Mouse (Mus musculus): Measurements from ENCODE around the gene Alkal2.

Alkal2 gene

DNA sequence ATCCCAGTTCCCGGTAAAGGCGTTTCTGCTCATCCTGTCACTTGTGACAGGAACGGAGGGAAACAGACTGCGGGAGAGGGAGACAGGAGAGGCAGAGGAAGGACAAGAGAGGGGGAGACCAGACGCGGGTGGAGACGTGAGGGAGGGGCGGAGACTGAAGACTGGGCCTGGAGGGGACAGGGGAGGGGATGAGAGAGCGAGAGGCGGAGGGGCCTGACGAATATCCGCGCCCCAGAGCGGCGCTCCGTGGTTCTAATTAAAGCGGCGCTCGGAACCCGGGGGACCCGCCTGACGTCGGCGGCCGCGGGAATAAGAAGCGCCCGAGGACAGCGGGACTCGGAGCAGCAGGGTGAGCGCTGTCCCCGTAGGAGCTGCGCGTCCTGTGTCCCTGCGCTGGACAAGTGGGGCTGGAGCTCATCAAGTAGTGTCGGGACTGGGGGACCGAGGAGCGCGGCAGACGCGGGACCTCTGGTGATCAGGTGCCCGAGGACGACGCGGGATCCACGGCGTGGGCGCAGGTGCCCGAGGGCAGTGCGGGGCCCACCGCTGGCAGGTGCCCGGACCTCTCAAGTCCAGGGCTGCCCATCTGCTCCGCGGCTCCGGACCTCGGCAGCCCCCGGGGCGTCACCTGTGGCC, at the start of gene Alkal2:
TSS of gene Alkal2 (plus strand) at position 337 of the 636 bp plus-strand sequence.
- no peak for DNase-seq (ENCODE audit: low spot score)

DNA sequence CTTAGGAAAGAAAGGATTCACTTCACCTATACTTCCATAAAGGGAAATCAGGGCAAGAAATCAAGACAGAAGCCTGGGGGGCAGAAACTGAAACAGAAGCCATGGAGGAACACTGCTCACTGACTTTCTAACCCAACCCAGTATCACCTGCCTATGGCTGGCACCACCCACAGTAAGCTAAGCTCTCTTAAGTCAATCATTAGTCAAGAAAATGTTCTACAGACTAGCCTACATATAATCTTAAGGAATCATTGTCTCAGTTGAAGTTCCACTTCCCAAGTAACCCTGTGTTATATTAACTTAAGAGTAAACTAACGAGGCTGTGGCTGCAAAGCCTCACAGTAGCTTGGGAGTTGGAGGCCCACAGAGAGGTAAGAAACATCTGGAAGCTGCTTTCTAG, 35.6 kb upstream of the Alkal2 start:
- DNase-seq (ENCODE audit: low spot score), result no peak

DNA sequence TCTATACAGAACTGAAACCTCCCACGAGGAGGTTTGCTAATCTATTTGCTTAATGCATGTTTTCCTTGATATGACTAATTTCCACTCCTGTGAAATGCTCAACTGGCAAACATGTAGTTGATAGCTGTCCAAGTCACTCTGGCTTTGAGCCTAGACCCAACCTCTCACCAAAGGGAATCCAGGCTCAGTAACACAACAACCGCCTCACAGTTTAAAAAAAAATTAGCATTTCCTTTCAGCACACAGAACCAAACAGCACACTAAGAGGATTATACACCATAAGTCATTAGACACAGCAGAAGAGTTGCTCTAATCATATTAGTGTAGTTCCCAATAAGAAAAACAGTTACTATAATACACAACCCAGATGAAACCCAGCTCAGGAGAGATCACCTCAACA, 33.2 kb upstream of the Alkal2 start:
- DNase-seq (ENCODE audit: low spot score), result no peak

DNA sequence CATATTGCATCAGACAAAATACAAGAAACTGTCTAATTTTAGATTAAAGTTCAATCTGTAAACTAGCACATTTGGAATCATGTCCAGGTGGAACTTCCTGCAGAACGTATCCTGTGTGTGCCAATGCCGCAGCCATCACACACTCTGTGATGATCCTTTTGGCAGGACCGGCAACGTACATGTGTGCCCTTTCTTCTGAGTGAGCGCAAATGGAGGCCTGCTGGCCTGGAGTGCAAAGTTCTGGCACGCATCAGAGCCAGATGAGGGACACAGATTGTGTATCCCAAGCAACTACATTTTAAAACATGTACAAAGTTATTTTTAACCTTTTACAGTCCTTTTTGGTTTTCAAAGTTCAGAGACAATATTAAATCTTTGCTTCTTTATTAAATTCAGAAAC, 32.3 kb upstream of the Alkal2 start:
- no peak for DNase-seq (ENCODE audit: low spot score)

DNA sequence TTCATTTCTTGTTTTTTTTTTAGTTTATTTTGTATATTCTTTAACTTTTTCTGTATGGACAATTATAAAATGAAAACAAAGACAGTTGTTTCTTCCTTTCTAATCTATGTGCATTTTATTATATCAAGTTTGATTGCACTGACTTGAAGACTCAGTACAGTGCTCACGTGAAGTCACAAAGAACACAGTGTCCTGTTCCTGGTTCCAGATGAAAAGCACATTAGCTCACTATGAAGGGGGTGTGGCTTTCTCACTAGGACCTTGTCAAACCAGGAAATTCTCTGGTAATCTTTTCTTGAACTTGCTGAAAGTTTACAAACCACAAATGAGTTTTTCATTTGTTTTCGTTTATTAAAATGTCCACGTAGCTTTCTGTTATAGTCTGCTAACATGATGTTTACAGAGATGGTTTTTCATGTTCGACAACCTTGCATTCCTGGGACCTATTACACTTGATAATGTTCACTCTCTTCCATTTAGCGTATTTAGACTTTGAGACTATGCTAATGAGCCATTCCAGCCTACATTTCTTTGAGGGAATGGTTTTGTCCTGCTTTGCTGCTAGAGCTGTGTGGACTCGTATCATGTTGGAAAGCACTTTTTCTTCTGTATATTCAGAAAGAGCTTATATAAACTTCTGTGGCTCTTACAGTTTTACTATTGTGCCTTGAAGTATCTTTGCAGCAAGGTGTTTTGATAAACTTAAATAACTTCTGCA, 28.5 kb upstream of the Alkal2 start:
- no peak for DNase-seq (ENCODE audit: low spot score)

DNA sequence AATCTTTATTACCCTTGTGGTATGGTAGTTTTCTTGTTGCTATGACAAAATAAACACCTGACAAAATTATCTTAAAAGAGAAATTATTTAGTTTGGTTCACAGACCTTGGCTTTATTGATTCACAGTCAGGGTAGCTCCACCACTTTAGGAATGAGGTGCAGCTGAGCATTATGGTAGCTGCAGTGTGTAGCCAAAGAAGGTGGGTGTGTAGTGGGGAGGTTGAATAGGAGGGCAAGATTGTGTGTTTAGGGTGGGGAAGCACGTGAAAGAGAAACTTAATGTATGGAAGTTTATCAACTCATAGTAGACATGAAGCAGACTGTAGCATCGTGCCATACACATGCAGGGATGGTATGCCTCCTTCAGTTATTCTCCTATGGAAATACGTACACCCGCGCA, 27.9 kb upstream of the Alkal2 start:
- no peak for DNase-seq (ENCODE audit: low spot score)

DNA sequence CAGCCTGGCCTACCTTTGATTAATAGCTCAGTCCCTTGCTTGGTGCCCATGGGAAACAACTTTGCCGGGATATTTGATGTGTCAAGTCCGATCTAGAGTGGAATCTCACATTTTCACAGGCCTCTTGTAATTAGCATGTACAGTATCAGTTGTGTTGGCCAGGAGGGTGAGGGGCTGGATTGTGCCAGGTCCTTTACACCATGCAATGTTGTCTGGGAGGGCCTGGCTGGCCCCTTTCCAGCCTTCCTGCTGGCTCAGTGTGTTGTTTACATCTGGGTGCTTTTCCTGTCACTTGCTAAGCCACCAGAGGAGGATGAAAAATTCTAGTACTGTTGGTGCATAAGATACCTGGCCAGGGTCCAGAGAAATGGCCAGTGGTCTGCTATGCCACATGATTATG, 19.8 kb upstream of the Alkal2 start:
- no peak for DNase-seq (ENCODE audit: low spot score)

DNA sequence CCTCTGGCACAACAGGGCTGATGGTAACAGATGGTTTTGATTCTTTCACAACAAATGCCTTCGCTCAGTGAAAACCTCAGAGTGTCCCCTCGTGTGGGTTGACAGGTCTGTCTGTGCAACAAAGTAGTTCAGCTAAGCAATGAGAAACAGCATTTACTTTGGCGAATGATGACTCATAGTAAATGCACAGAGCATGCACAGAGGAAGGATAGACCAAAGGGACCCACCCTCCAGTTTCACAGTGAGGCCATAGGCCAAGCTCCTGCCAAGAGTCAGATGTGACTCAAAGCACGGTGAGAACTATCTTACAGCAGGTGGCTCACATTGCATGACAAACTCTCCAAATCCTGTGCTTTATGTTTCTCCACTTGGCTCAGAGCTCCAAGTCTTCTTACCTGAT, 18.3 kb upstream of the Alkal2 start:
- no peak for DNase-seq (ENCODE audit: low spot score)

DNA sequence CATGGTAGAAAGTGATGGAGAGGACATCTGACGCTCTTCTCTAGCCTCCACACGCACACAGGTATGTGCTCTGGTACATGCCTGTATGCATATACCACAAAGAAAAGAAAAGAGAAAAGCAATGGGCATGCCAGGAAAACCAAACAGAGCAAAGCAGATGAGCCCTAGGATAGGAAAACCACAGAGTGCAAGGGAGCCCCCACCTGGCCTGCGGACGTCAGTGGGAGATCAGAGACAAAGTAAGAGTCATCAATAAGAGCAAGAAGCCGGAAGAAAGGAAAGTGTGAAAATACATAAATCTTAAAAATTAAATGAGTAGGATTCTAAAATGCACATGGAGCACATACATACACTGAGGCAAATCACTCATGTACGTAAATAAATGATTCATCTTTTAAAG, 4.7 kb upstream of the Alkal2 start:
- DNase-seq (ENCODE audit: low spot score), result no peak

DNA sequence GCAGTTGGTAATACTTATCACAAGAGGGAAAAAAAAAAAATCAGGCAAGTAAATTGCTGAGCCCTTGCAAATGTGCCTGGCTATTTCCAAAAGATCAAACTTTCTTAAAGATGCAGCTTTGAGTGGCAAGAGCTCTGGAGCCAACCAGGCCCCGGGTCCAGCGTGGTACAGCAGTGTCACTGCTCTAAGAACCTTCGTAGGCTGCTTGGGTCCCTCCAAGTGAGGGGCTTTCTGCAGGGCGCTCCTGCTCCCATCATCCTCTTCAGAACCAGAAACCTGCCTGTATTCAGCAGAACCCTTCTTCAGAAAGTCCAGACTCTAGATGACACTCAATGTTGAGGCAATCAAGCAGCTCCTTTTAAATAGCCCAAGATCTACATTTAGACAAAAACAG, 533 bp upstream of the Alkal2 start:
- no peak for DNase-seq (ENCODE audit: low spot score)

DNA sequence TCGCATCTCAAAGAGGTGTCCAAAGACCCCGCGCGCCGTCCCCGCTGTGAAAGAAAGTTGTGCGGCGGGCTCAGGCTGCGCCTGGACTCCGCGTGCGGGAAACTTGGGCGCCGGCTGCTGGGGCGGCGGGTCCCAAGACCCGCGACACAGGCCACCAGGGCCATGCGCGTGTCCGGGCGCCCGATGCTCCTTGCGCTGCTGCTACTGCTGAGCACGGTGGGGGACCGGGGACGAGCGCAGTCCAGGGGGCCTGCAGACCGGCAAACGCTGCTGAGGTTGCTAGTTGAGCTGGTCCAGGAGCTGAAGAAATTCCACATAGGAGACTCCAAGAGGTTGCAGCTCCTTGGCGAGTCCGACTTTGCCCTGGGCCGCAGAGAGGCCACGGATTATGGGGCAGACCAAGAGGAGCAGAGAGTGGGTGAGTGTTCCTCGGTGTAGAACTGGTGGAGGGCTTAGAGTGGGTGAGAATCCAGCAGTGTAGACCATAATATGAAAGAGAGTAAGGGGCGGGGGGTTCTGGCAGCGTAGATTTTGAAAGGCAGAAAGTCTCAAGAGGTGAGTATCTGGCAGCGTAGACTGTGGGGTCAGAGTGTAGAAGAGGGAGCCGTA, 604 bp downstream of the Alkal2 start:
- DNase-seq (ENCODE audit: low spot score), result no peak

DNA sequence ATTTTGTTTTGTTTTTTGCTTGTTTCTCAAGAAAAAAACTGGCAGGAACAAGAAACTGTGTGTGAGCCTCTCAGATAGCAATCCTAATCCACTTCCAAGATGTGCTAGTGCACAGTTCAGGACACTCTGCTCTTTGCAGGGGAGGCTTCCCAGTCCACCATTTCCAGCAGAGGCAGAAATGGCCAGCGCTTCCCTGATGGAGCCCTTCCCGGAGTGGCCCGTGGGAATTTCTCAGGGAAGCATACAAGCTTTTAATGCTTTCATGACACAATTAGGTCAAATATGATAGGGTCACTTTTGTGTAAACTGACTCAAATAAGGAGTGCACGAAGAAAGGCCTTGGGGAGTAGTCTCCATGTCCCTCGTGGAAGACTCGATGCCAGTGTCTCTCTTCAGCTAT, 1.8 kb downstream of the Alkal2 start:
- DNase-seq (ENCODE audit: low spot score), result no peak

DNA sequence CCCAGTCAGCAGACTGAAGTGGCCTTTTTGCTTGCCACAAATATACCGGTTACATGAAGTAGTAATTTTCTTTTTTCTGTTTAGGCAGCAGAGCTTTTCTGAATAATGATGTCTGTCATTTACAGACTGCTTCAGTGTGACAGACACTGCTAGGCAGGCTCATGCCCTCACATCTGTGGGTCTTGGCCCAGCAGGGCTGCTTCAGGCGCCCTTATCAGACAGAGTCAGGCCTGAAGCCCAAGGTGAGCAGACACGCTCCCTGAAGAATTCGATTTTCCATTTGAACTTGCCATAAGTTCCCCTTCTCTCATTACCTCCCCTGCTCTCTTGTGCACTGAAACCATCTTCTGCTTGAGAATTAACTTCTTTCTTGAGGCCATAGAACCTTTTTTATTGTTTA, 3.9 kb downstream of the Alkal2 start:
- no peak for DNase-seq (ENCODE audit: low spot score)

DNA sequence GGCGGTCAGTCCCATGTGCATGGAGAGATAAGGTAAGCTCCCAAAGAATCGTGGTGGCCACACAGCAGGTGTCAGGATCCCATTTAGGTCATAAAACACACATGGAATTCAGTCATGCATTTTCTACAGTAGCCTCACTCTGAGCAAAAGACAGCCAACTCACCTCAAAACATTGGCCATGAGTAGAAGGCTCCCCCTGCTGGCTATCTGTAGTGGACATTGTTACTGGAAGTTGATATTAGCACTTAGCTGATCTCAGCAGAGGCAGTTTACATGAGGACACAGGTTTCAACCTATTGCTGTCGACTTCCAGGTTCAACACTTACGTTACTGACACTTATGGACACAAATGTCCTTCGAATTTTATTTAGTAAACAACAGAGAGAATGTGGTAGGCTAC, 5.9 kb downstream of the Alkal2 start:
- DNase-seq (ENCODE audit: low spot score), result no peak

DNA sequence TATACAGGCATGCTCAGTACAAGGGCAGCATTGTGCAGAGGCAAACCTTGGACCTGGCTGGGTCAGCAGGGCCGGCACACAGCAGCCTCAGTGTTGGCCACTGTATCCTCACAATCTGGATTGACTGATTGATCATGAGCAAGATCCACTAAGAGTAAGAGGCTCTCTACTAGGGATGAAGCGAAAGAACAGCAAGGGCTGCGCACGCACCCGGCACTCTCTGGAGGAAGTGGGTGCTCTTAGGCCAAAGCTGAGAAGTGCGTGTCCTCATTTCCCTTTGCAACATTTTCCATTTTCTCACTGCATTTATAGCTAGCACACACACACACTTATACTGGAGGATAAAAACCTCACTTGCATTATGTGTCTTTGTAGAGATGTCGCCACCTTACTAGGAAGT, 7.3 kb downstream of the Alkal2 start:
- DNase-seq (ENCODE audit: low spot score), result no peak

DNA sequence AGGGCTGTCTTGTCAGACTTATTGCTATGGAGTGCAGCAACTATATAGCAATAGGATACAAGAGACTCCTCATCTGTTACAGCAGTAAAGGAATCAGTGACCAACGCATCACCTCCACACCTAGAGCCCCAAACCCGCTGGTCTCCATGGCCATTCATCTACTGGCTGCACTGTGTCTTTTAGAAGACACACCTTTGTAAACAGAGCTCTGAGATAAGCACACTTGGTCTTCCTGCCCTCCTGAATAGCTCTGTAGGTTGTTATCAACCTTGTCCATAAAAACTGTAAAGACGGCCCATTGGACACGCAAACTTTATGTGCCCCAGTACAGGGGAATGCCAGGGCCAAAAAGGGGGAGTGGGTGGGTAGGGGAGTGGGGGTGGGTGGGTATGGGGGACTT, 12.9 kb downstream of the Alkal2 start:
- DNase-seq (ENCODE audit: low spot score), result no peak

DNA sequence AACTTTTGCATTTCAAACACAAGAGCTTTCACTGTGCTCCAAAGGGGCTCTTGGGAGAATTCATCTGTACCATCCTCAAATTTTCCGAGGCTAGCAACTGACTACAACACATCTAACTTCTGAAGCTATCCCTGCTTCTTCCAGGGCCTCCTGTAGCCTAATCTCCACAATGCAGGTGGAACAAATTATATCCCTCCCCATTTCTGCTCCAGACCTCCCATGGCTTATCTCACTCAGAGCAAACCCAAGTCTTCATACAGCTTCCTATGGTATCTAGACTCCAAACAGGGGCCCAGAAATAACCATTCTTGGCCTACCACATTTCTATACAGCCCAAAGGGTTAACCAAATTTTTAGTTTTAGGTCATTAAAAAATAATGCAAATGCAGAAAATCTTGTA, 24.5 kb downstream of the Alkal2 start:
- peak; percentile 85 for DNase-seq (ENCODE audit: low spot score)

DNA sequence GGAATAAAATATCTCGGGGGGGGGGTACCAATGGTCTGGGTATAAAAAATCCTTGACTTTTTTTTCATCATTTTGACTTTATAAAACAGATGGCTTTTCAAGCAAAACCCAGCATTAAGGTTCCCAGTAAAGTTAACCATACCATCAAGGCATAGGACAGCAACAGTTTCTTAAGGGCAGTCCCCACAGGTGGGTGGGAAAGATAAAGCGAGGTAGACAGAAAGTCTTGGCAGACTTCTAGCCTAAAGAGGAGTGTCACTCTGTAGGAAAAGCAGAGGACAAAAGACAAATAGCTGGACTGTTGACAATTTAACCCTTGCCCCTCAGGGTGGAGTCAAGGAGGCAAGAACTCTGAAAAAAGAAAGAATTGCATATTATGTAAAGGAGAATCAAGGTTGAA, 25.8 kb downstream of the Alkal2 start:
- DNase-seq (ENCODE audit: low spot score), result peak; percentile 82

DNA sequence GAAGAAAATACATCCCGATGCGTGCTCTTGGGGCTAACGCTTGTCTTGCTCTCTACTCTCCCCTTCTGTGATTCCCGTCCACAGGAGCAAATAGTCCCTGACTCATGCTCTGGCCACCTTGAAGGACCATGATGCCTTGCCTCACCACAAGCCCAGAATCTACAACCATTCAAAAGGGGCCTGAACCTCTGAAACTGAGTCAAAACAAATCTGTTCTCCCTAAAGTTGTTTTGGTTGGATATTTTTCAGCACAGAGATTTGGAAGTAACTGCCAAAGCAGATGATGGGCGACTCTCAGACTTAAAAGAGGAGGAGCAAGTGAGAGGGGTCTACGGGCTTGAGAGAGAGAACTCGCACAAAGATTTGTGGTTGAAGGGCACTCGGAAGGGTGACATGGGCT, 26.7 kb downstream of the Alkal2 start:
- DNase-seq (ENCODE audit: low spot score), result no peak

DNA sequence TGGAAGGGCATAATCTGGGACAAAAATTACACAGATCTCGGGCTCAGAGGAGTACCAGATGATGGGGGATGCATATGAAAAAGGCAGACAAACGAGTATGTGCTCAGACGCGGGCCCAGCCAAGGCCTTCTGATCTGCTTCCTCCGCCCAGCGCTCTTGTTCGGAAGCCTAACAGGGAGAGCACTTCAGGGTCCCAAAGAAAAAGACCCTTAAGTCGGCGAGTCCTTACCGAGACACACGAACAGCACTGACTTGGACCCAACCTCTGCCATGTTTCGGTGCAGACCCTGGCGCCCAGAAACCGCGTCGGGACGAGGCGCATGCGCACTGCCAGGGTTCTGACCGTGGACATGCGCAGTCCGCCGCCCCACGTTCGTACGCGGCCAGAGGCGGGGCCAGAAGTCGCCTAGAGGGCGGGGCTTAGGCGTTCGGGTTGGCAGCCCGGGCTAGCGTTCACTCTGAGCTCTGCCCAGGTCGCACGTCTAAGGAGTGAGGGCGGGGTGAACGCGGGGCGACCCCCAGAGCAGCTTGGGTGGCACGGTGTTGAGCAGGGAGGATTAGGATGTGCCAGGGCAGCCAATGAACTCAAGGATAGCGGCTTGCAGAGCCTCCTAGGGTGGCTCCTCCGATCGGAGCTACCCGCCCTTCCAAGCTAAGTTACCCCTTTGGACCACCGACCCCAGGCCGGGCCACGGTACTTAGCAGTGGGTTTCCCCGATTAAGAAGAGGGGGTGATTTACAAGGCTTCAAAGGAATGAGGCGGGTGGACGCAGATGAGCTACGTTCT, 27.3 kb downstream of the Alkal2 start, which contains the start of the genes Acp1 and Sh3yl1:
TSS of gene Acp1 (minus strand) at position 329 of the 787 bp plus-strand sequence.
TSS of gene Sh3yl1 (plus strand) at position 408 of the 787 bp plus-strand sequence.
- peak; percentile 91 for DNase-seq (ENCODE audit: low spot score)

DNA sequence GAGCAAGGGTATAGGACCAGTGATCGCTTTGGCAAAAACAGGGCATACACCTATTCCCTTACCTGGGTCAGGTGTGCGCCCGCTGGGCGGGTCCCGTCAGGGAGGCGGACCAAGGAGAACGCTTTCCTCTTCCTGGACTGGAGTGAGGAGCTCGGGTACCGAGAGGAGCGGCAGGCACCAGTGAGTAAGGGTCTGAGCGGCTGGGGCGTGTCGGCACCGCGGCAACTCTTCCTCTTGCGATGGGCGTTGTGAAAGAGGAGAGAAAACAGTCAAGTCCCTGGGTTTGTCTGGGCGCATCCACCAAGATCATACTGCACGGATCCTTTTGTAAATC, 27.9 kb downstream of the Alkal2 start:
- no peak for DNase-seq (ENCODE audit: low spot score)

DNA sequence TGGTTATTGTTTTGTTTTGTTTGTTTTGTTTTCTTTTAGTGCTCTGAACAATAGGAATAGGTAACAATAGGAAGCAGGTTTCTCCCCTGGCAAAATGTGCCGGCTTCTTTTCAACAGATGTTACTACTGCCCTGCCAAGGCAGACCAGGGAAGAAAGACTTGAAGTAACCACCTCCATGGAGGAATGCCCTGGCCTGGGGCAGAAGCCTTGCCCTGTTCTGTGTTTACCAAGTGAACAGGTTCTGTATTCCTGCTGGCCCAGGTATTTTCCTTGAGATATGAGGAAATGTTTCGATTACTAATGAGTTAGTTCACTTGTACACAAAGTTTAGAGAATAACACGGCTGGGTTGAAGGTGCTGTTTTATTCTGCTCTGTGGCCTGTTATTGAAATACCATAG, 28.7 kb downstream of the Alkal2 start:
- no peak for DNase-seq (ENCODE audit: low spot score)

DNA sequence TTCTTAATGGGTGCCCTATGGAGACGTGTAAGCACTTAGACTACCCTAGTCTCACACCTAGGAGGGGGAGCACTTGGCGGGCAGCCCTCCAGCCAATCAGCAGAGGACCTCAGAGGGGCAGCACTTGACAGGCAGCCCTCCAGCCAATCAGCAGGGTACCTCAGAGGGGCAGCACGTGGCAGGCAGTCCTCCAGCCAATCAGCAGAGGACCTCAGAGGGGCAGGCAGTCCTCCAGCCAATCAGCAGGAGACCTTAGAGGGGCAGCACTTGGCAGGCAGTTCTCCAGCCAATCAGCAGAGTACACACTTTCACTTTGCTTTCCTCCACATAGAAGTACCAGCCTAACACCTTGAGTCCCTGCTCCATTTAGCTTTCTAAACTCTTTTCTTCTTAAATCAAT, 38.3 kb downstream of the Alkal2 start:
- no peak for DNase-seq (ENCODE audit: low spot score)

All from c-Kit-positive CD71-positive TER-119-positive erythroid progenitor cells, embryonic 14.5 days (primary cell).